Mouse (Mus musculus): Measurements from ENCODE around the gene Slc7a7. TPM values are rescaled to one million over a fixed set of nuclear protein-coding genes. Genes with fewer than 3 reads are reported as not detected.
A peak's percentile ranks its signal among the peaks of the same experiment; 100 is the strongest.

The Slc7a7 gene
- polyA plus RNA-seq, 1 experiment from 2014 or later: 3.1 TPM

DNA sequence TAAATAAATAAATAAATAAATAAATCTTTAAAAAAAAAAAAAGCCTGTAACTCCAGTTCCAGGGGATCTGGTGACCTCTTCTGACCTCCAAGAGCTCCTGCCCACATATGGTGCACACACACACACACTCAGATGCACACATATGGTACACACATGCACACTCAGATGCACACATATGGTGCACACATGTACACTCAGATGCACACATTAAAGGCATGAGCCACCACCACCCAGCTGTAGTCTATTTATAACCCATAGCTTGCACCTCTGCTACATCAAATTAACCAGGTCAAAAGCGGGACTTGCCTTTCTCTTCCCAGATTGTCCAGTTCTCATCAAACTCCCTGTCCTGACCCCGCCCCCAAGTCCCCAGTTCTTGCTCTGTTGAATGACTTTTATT lies 3.4 kb upstream of the Slc7a7 start:
- Histone ChIP-seq H3K4me2 (ENCODE audit: low read depth, severe bottlenecking) (no peak overlapping the region), H3K27ac (replicated peaks; ENCODE audit: low read depth, low read length) (no peak overlapping the region), H3K4me3 (ENCODE audit: low read depth, low read length) (no peak overlapping the region), H3K27me3 (ENCODE audit: control insufficient read depth, insufficient read depth, low read length) (0 out of 2 replicates have a peak, but pooled peaks cover 2% of the 10 kb centered on the region), H3K9me3 (ENCODE audit: control insufficient read depth, low read length) (no peaks in the 10 kb centered on the region), H3K36me3 (ENCODE audit: control insufficient read depth, insufficient read depth, low read length) (no peaks in the 10 kb centered on the region; the same call in 1 of the 2 replicates), H3K4me1 (ENCODE audit: control insufficient read depth, insufficient read depth, low read length) (no peaks in the 10 kb centered on the region), H3K9ac (ENCODE audit: low read length) (no peak overlapping the region)
- 35% methylated on average over 2 of the region's 2 CpGs for WGBS
- peak; percentile 58 for DNase-seq (ENCODE audit: low spot score)
- peak; percentile 75; the same call in 1 of the 2 replicates for ATAC-seq (ENCODE audit: insufficient number of reproducible peaks, low FRiP score, low TSS enrichment, low read depth)

DNA sequence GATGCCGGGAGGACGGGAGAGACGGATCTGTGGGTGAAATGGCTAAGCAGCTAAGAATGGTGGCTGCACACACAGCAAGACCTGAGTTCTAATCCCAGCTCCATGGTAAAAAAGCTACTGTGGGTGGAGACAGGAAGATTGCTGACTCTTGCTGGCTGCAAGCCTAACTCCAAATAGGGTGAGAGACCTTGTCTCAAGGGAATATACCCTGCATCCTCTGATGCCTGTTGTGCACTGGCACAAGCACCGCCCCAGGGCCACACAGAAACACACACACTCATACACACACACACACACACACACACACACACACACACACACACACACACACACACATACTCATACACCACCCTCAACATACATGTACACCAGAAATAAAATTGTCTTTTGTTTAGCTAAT lies 750 bp downstream of the Slc7a7 start:
- no peak overlapping the region for H3K27ac ChIP-seq (replicated peaks; ENCODE audit: low read depth, low read length)
- H3K4me2 ChIP-seq (ENCODE audit: low read depth, severe bottlenecking): no peak overlapping the region
- no peaks in the 10 kb centered on the region for H3K9me3 ChIP-seq (ENCODE audit: control insufficient read depth, low read length)
- 0 out of 2 replicates have a peak, but pooled peaks cover 2% of the 10 kb centered on the region for H3K27me3 ChIP-seq (ENCODE audit: control insufficient read depth, insufficient read depth, low read length)
- no peak overlapping the region for H3K4me3 ChIP-seq (ENCODE audit: low read depth, low read length)
- ATAC-seq (ENCODE audit: insufficient number of reproducible peaks, low FRiP score, low TSS enrichment, low read depth) (no peak), DNase-seq (ENCODE audit: low spot score) (no peak)
- no peak overlapping the region for H3K9ac ChIP-seq (ENCODE audit: low read length)
- 77% methylated on average over 4 of the region's 4 CpGs for WGBS
- H3K36me3 ChIP-seq (ENCODE audit: control insufficient read depth, insufficient read depth, low read length): no peaks in the 10 kb centered on the region; the same call in 1 of the 2 replicates
- H3K4me1 ChIP-seq (ENCODE audit: control insufficient read depth, insufficient read depth, low read length): peaks cover 18% of the 10 kb centered on the region

DNA sequence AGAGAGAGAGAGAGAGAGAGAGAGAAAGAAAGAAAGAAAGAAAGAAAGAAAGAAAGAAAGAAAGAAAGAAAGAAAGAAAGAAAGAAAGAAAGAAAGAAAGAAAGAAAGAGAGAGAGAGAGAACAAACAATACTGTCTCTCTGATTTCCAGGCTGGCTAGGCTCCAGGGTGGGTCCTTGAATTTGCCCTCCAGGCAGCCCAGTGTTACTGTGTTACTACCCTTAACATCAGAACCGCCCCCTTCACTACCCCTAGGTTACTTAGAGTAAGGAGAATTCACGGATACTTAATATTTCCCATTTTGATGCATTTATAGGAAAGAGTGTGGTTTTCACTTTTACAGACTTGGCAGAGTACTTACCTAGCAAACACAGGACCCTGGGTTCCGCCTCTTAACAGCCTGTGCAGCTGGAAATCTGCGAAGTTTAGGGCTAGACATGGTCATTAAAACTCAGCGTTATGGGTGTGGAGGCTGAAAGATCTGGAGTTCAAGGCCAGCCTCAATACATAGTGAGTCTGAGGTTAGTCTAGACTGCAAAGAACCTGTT lies 1.3 kb downstream of the Slc7a7 start:
- Histone ChIP-seq H3K9ac (ENCODE audit: low read length) (no peak overlapping the region), H3K27me3 (ENCODE audit: control insufficient read depth, insufficient read depth, low read length) (0 out of 2 replicates have a peak, but pooled peaks cover 2% of the 10 kb centered on the region), H3K4me2 (ENCODE audit: low read depth, severe bottlenecking) (no peak overlapping the region), H3K4me1 (ENCODE audit: control insufficient read depth, insufficient read depth, low read length) (peaks cover 18% of the 10 kb centered on the region), H3K9me3 (ENCODE audit: control insufficient read depth, low read length) (no peaks in the 10 kb centered on the region), H3K36me3 (ENCODE audit: control insufficient read depth, insufficient read depth, low read length) (no peaks in the 10 kb centered on the region; the same call in 1 of the 2 replicates), H3K4me3 (ENCODE audit: low read depth, low read length) (no peak overlapping the region), H3K27ac (replicated peaks; ENCODE audit: low read depth, low read length) (no peak overlapping the region)
- ATAC-seq (ENCODE audit: insufficient number of reproducible peaks, low FRiP score, low TSS enrichment, low read depth) (no peak), DNase-seq (ENCODE audit: low spot score) (no peak)
- 41% methylated on average over 5 of the region's 5 CpGs for WGBS

DNA sequence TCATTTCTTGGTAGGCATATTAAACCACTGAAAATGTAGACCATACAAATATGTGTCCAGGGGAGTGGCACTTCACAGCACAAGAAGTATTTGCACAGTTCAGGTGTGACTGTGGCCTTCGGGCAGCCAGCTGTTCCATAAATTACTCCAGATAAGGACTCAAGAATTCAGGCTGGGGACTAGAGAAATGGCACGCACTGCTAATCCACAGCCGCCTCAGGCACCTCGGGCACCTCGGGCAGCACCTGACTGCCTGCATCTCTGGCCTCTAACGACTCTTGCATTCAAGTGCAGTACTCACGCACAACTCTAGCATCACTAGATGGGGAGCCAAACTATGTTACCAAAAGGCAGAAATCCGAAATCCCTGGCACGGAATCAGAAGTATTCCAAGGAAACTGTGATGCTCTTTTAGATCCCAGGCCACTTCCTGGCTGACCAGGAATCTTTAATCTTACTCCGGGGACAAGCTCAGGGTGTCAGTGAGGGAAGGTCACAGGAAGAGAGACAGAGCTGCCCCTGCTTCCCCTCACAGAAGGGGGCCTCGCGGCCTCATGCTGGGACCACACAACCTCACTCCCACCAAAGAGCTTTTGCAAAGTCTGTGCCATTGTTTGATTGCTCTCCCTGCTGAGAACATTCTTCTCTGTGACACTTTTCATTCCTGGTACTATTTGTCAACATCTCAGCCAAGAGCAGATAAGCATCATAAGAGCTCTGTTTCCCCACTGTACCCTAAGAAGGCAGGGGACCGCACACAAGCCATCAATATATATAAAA lies 2.1 kb downstream of the Slc7a7 start:
- ATAC-seq (ENCODE audit: insufficient number of reproducible peaks, low FRiP score, low TSS enrichment, low read depth): no peak
- no peak for DNase-seq (ENCODE audit: low spot score)
- 8% methylated on average over 13 of the region's 13 CpGs for WGBS
- Histone ChIP-seq H3K9me3 (ENCODE audit: control insufficient read depth, low read length) (no peaks in the 10 kb centered on the region), H3K4me2 (ENCODE audit: low read depth, severe bottlenecking) (no peak overlapping the region), H3K4me1 (ENCODE audit: control insufficient read depth, insufficient read depth, low read length) (peaks cover 18% of the 10 kb centered on the region), H3K9ac (ENCODE audit: low read length) (no peak overlapping the region), H3K36me3 (ENCODE audit: control insufficient read depth, insufficient read depth, low read length) (no peaks in the 10 kb centered on the region; the same call in 1 of the 2 replicates), H3K4me3 (ENCODE audit: low read depth, low read length) (no peak overlapping the region), H3K27me3 (ENCODE audit: control insufficient read depth, insufficient read depth, low read length) (0 out of 2 replicates have a peak, but pooled peaks cover 2% of the 10 kb centered on the region), H3K27ac (replicated peaks; ENCODE audit: low read depth, low read length) (no peak overlapping the region)

DNA sequence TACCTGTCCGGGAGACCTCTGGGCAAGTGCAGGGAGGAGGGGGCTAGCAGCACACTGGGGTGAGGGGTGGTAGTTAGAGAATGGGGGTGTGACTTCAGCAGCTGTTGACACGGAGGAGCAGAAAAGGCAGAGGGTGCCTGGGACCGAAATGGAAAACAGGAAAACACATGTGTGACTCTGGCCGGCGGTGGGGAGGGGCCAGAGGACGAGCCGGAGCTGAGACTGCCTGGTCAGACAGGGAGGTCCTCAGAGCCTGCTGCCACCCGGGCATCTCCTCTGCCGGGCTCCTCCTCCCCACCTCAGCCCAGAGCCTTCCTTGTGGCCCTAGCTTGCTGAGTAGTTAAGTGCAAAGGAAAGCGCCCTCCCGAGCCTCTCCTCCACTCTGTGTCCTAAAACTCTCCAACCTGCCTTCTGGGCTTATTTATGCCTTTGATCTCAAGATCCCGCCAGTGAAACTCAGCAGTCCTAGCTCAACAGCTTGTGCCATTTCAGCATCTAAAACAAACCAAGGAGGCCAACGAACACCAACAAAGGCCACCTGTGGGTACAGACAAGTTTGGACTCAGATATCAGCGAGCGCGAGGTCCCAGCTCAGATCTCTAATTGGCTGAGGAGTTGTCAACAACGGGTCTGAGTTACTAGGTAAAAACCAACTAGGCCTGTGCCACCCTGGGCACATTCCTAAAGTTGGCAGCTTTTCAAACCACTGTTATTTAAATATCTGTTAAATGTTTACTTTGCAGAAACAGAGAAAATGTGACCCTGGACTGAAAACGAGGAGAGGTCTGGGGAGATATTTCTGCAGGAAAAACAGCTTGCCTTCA lies 3.5 kb downstream of the Slc7a7 start:
- Histone ChIP-seq H3K4me2 (ENCODE audit: low read depth, severe bottlenecking) (peak overlapping the region; percentile 48), H3K9me3 (ENCODE audit: control insufficient read depth, low read length) (no peaks in the 10 kb centered on the region), H3K27ac (replicated peaks; ENCODE audit: low read depth, low read length) (no peak overlapping the region), H3K4me3 (ENCODE audit: low read depth, low read length) (0 out of 2 replicates have a peak overlapping the region, but pooled peaks have one; percentile 0), H3K36me3 (ENCODE audit: control insufficient read depth, insufficient read depth, low read length) (no peaks in the 10 kb centered on the region), H3K4me1 (ENCODE audit: control insufficient read depth, insufficient read depth, low read length) (peaks cover 18% of the 10 kb centered on the region), H3K9ac (ENCODE audit: low read length) (peak overlapping the region; percentile 40), H3K27me3 (ENCODE audit: control insufficient read depth, insufficient read depth, low read length) (0 out of 2 replicates have a peak, but pooled peaks cover 2% of the 10 kb centered on the region)
- 5% methylated on average over 18 of the region's 18 CpGs for WGBS
- DNase-seq (ENCODE audit: low spot score): peak; percentile 53
- peak; percentile 38; the same call in 1 of the 2 replicates for ATAC-seq (ENCODE audit: insufficient number of reproducible peaks, low FRiP score, low TSS enrichment, low read depth)

DNA sequence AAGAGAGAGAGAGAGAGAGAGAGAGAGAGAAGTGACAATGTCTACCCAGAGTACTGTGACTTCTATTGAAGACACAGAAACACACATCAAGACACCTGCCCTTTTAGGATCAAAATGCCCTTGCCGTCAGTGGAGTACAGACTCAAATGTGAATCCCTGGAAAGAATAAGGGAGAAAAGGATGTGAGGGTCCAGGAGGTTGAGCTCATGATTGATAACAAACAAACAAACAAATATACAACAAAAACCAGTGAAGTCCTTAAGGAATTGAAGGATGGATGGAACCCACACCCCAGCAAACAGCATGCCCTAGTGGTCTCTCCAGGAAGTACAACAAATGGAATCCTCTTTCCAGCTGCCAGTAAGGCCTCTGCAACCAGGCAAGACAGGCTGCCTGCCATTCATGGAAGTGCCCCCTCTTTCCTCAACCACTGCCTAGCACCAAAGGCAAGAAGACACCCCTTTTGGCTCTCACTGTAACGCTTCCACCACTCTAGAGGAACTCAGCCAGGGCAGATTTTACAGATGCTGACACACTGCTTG lies 4.9 kb downstream of the Slc7a7 start:
- ATAC-seq (ENCODE audit: insufficient number of reproducible peaks, low FRiP score, low TSS enrichment, low read depth) (no peak), DNase-seq (ENCODE audit: low spot score) (peak; percentile 70)
- no peak overlapping the region for H3K27ac ChIP-seq (replicated peaks; ENCODE audit: low read depth, low read length)
- H3K27me3 ChIP-seq (ENCODE audit: control insufficient read depth, insufficient read depth, low read length): 0 out of 2 replicates have a peak, but pooled peaks cover 2% of the 10 kb centered on the region
- H3K4me3 ChIP-seq (ENCODE audit: low read depth, low read length): no peak overlapping the region
- H3K36me3 ChIP-seq (ENCODE audit: control insufficient read depth, insufficient read depth, low read length): no peaks in the 10 kb centered on the region
- no peak overlapping the region for H3K4me2 ChIP-seq (ENCODE audit: low read depth, severe bottlenecking)
- no peaks in the 10 kb centered on the region for H3K9me3 ChIP-seq (ENCODE audit: control insufficient read depth, low read length)
- H3K4me1 ChIP-seq (ENCODE audit: control insufficient read depth, insufficient read depth, low read length): peaks cover 18% of the 10 kb centered on the region
- H3K9ac ChIP-seq (ENCODE audit: low read length): no peak overlapping the region
- WGBS: 32% methylated on average over 2 of the region's 2 CpGs

DNA sequence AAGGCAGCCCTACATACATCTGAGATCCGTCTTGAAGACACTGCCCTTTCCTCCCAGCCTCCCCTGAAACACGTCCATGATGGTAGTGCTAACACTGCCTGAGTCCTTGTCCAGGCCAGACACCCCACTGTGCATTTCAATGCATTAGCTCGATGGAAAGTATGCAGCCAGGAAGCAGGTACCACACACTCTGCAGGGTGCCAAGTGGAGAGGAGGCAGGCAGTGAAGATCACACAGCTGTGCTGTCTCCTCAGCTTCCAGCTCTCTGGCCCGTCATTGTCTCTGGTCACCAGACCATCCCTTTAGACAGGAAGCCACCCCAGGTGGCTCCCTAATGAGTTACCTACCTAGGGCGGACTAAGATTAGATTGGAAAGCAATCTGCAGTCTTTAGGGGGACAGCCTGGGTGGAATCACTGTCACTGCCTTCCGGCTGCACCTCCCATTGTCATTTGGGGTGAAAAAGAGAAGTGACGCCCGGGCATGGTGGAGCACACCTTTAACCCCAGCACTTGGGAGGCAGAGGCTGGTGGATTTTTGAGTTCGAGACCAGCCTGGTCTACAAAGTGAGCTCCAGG lies 5.5 kb downstream of the Slc7a7 start:
- DNase-seq (ENCODE audit: low spot score) (no peak), ATAC-seq (ENCODE audit: insufficient number of reproducible peaks, low FRiP score, low TSS enrichment, low read depth) (no peak)
- WGBS: 55% methylated on average over 9 of the region's 9 CpGs

More for the DNA sequence above, 5.5 kb downstream of the Slc7a7 start:
- no peak overlapping the region for H3K9ac ChIP-seq (ENCODE audit: low read length)
- H3K4me2 ChIP-seq (ENCODE audit: low read depth, severe bottlenecking): no peak overlapping the region
- H3K27me3 ChIP-seq (ENCODE audit: control insufficient read depth, insufficient read depth, low read length): no peaks in the 10 kb centered on the region
- H3K9me3 ChIP-seq (ENCODE audit: control insufficient read depth, low read length): no peaks in the 10 kb centered on the region
- H3K36me3 ChIP-seq (ENCODE audit: control insufficient read depth, insufficient read depth, low read length): no peaks in the 10 kb centered on the region
- peaks cover 18% of the 10 kb centered on the region for H3K4me1 ChIP-seq (ENCODE audit: control insufficient read depth, insufficient read depth, low read length)
- H3K27ac ChIP-seq (replicated peaks; ENCODE audit: low read depth, low read length): no peak overlapping the region
- H3K4me3 ChIP-seq (ENCODE audit: low read depth, low read length): no peak overlapping the region

Measured in limb, embryonic 11.5 days (tissue).